Mouse (Mus musculus) heart, adult 2 months (tissue): ENCODE measurements at regions not wholly inside any gene's neighbourhood (a gene's known extent, or its start where the extent isn't known, plus 50 kb on each side); places are given as distances from the start of the nearest gene placed in this dataset.

Source experiments
- CTCF ChIP-seq: fragments of 200-600 bp; IDR thresholded peaks from 2 replicates; pipeline ENCODE4 v1.8.1; 2022; ENCODE audit warnings: antibody characterized with exemption, mild to moderate bottlenecking, moderate library complexity
- EP300 ChIP-seq: fragments of 200-500 bp; IDR thresholded peaks from 2 replicates; pipeline ENCODE4 v1.6.1; 2011; ENCODE audit warnings: low read depth, low read length, control low read depth; ENCODE audit not compliant: insufficient read depth

GRCm38 (mm10) chr19:54177491-54177890, 133.5 kb downstream of the Adra2a start:
- TF ChIP-seq CTCF = no peak
- TF ChIP-seq EP300 = no peak
